Mouse (Mus musculus) layer of hippocampus, postnatal 14 days (tissue): Measurements from ENCODE around the gene Plbd2. TPM values are rescaled to one million over a fixed set of nuclear protein-coding genes. Genes with fewer than 3 reads are reported as not detected.

Experiments used
- DNase-seq, 2 experiments: peaks; one replicate each; pipeline ENCODE4 v3.0.0; 2021 to 2022; ENCODE audit warnings: low spot score in 2 of 2, mixed read lengths in 1 of 2
- long read RNA-seq, 2 experiments: library from polyadenylated mRNA; stranded (forward); transcript quantifications; one replicate each; pipeline ENCODE4 v2.0.0; 2021
- total RNA-seq, 2 experiments: library from RNA; stranded (reverse); gene quantifications; 2 replicates each; pipeline ENCODE4 v1.2.3; 2021

Gene Plbd2
- 10 to 100 TPM; 69.9 to 76.1 TPM for total RNA-seq
- long read RNA-seq, experiment 1, full-length matches to known transcripts, result 31 of 59 reads
- long read RNA-seq, experiment 1, partial matches to known transcripts, result 5 of 59 reads
- long read RNA-seq, experiment 1, other reads (novel, unspliced or antisense), result 23 of 59 reads
- long read RNA-seq, experiment 2, full-length matches to known transcripts, result 24 of 49 reads
- long read RNA-seq, experiment 2, partial matches to known transcripts, result 10 of 49 reads
- long read RNA-seq, experiment 2, other reads (novel, unspliced or antisense), result 15 of 49 reads

DNA sequence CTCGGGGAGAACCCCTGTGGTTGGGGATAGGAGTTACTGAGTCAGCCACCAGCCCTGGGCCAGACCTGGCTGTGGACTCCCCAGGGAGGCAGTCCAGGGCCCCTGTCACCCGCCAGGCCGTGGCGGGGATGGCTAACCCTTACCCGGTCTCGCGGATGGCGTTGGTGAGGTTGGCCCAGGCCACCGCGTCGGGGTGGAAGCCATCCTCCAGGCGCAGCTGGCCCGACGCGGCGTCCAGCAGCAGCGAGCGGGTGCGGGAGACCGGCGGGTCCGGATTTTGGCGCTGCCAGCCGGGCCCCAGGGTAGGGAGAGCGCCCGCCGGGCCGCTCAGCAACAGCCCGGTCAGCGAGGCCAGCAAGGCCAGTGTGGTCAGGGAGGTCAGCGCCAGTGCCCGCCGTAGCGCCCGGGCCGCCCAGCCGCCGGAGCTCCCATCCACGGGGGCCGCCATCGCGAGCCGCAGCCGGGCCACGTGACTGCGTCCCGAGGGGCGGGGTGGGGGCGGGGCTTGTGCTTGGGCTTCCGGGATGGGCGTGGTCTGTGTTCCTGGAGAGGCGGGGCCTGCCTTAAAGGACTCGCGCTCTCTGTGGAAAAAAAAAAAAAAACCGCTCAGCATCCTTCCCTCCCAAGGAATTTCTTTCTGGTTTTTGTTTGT, at the start of gene Plbd2:
TSS of gene Plbd2 (minus strand) at position 482 of the 652 bp plus-strand sequence.
- DNase-seq, result peak; percentile 72 to 81

DNA sequence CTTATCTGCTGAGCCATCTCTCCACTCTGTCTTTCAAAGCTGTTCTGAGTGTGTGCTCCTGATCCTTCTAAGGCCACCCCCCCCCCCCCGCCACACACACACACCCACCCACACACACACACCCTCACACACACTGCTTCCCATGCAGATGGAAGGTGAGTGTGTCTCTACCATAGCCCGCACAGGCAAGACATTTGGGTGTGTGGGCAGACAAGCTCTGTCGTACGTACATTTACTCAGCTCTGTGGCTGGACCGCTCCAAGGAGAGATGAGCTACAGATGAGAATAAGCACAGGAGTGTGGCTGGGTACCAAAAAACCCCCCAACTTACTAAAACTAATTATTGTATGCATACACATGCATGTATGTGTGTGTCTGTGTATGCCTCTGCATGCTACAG, 47.2 kb upstream of the Plbd2 start:
- DNase-seq, result no peak

DNA sequence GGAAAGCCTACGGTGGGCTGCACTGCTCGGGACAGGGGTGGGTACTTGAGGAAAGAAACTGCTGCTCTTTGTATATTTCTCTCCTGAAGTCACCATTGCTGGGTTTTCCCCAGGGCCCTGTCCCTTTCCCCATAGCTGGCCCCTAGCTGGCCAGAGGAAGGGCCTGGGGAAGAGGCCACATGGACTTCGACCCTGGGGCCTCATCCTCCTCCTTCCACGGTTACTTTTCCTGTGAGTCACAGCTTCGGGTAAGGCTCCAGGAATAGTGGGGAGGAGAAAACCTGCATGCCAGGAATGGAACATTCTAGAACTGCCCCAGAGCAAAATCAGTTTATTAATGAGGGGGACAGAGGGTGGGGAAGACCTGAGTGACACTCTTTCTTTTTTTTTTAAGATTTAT, 46.7 kb upstream of the Plbd2 start:
- no peak for DNase-seq

DNA sequence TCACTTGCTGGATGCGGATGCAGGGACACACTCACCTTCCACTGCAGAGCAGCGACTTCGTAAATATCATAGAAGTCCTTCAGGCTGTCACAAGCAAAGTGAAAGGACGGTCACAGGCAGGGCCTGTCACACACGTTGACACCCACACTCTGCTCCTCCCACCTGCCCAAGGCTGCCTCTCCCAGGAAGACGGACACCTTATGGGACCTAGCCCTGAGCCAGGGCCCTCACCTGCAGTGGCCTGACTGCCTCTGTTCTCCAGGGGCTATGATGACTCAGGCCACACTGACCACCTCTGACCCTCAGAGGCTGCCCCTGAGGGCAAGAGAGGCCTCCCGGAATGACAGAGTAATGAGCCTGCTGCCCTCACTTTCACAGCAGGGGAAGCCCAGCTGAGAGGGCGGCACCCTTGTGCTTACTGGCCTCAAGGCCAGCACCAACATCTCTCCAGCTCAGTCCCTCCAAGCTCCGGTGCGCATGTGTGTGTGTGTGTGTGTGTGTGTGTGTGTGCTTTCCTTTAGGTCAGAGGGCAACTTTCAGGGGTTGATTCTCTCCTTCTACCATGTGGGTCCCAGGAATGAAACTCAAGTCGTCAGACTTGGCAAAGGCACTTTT, 44.9 kb upstream of the Plbd2 start:
- DNase-seq, result no peak

DNA sequence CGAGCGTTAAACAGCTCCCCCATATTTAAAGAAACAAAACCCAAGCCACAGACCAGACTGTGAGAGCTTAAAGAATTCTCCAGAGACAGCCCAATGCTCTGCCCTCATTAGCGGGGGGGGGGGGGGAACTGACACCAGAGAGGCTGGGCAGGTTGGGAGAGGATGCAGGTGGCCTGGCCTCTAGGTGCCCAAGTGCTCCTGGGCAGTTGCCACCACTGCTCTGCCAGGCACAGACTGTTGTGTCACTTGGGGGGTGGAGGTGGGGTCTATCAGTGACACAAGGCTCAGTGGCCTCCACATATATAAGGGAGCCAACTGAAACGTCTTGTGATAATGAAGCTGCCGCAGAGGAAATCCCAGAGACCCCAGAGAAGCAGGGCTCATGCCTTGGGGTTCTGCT, 33.2 kb upstream of the Plbd2 start:
- no peak for DNase-seq

DNA sequence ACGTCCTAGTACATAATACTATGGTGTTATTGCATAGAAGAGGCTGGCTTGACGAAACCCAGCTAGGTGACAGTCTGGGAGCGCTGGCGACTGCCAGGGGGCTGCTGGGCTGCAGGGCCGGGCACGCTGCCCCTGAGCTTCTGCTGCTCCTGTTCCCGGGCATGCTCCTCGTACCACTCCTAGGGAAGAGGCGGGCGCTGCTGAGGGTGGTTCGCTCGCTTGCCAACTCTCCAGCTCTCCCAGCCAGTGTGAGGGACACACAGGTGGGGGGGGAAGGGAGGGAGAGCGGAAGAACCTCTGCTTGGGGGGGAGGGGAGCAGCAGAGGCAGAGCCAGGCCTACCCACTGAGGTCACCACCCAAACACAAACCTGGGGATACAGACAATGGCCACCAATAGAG, 32.6 kb upstream of the Plbd2 start:
- DNase-seq, result peak in 1 of 2 experiments; percentile 40

DNA sequence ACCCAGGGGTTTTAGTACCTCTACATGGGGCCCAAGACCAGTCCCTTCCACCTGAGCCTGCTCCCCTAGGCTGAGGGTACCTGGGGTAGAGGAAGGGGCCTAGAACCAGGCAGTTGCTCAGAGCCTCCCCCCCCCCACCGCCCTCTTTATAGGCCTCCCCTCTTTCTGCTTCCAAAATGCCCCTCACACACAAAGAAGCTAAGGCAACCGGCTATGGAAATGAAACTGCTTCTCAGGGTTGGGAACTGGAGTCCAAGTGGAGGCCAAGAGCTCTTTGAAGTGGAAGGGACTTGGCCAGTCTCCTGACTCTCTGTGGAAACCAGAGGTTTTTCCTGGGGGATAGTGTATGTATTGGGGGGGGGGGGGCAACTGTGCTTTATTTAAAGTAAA, 31.3 kb upstream of the Plbd2 start:
- DNase-seq, result no peak

DNA sequence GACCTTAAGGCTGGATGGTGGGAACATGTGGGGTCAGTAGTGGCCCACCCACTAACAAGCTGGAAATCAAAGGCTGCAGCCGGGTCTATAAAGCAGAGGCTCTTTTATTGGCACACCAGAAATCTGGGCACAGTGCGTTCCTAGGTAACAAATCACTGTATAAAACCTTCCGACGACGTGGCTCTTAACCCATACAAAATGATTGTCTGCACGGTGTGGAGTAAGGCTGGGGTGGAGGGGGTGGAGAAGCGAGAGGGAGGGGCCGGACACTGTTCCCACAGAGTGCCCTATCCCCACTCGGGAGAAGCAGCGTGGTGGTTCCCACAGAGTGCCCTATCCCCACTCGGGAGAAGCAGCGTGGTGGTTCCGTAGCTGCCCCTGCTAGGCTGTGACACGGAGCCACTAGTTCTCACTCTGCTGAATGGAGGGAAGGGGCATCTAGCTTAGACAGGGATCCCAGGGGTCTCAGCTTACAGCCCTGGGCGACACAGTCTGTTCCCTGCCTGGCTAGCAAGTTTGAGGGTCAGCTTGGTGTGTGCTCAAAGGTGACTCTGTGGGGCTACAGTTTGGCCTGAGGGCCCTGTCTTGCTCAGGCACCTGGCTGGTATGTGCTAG, 30.8 kb upstream of the Plbd2 start:
- DNase-seq, result no peak

DNA sequence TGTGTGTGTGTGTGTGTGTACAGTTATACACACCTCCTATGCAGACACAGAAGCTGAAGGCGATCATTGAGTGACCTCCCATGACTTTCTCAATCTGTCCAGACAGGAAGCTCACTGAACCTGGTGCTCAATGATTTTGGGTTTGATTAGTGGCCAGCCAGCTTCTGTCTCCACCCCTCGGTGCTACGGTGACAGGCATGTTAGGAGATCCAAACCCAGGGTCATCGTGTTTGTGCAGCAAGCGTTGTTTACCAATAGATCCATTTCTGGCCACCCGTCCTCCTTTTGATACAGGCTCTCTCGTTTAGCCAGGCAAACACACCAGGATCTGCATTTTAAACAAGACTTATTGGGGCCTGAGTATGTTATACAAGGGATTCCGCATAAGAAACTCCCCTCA, 28.2 kb upstream of the Plbd2 start:
- DNase-seq, result no peak

DNA sequence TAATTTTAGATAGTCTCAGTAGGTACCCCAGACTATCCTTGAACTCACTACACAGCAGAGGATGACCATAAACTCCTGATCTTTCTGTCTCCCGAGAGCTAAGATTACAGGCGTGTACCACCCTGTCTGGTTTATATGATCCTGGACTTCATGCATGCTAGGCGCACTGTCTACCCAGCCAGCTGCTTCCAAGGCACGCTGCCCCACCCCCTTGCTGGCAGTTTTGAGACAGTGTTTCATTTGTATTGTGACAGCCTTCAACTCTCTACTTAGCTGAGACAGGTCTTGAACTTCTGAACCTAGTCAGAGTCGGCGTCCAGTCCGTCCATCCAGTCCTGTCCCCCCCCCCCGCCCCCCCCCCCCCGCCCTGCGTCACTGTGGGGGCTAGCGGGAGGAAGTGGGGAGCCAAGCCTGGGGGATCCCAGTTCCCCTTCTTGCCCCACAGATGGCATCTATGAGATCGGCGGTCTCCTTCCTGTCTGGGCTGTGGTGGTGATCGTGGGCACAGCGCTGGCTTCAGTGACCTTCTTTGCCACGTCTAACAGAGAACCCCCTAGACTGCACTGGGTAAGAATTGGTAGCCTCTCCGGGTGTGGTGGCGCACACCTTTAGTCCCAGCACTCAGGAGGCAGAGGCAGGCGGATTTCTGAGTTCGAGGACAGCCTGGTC, 24.0 kb upstream of the Plbd2 start:
- no peak for DNase-seq

DNA sequence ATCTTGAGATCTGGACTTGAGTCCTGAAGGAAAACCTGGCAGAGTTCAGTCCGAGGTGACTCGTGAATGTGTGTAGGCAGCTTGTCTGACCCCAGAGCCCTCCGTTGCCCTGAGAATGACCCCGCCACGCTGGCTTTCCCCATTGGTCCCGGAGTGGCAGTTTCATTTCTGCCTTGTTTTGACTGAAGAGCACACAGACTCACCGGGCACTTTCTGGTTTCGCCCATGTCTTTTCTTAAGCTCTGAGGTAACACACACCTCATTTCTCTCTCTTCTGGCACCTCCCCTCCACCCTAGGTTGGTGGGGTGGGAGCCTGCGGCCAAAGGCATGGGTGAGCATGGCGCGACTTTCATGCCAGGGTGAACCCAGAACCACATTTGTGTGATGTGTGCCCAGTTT, 22.9 kb upstream of the Plbd2 start:
- DNase-seq, result no peak

DNA sequence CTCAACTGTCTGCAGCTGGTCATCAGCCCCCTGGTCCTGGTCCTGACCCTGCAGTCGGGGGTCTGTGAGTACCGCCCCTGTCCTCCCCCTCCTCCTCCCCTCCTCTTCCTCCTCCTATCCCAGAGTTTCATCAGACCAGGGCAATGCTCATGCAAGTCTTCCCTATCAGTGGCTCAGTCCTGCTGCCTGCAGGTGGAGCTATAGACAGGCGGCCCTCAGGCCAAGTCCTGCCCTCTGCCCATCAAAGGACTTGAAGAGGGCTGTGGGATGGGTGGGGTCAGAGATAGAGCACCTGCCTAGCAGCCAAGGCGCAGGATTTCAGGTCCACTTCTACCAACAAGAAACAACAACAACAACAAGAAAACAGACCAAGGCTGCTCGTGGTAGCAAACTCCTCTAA, 22.3 kb upstream of the Plbd2 start:
- no peak for DNase-seq

DNA sequence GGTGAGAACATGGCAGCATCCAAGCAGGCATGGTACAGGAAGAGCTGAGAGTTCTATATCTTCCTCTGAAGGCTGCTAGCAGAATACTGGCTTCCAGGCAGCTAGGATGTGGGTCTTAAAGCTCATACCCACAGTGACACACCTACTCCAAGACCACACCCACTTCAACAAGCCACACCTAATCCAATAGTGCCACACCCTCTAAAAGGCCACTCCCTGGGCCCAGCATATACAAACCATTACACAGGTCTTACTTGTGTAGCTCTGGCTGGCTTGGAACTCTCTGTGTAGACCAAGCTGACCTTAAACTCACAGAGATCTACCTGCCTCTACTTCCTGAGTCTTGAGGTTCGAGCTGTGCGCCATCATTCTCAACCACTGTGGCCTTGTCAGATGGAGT, 21.3 kb upstream of the Plbd2 start:
- DNase-seq, result no peak

DNA sequence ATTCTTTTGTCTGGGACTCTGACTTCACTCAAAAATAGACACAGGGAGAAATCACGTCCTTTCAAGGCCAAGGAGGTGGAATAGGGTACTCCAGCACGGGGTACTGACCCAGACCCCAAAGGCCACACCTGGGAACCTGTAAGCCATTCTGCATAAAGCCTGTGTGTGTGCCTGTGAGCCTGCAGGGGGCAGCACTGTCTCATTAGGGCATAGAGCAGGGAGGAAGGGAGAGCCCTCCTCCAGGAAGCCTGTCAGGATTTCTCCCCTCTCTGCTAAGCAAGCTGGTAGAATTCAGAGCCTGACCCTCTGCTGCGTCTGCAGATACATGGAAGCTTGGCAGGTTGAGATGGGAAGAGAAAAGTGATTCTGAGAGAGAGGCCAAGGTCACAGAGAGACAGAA, 19.2 kb upstream of the Plbd2 start:
- no peak for DNase-seq

DNA sequence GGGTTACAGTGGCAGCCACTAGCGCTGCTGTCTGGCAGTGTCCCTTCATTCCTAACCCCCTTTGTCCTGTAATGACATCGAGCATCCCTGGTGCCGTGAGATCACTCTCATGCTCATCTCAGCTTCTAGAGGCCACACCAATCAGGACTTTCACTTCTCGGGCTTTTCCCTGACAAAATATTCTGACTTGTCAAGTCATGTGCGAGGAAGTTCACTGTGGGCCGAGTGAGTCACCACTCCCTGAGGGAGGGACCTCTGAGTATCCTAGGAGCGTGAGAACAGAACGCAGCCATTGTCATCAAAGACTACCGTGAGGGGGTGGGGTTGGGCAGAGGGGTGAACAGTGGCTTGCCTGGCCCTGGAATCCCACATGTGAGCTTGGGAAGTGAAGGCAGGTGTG, 14.1 kb upstream of the Plbd2 start:
- no peak for DNase-seq

DNA sequence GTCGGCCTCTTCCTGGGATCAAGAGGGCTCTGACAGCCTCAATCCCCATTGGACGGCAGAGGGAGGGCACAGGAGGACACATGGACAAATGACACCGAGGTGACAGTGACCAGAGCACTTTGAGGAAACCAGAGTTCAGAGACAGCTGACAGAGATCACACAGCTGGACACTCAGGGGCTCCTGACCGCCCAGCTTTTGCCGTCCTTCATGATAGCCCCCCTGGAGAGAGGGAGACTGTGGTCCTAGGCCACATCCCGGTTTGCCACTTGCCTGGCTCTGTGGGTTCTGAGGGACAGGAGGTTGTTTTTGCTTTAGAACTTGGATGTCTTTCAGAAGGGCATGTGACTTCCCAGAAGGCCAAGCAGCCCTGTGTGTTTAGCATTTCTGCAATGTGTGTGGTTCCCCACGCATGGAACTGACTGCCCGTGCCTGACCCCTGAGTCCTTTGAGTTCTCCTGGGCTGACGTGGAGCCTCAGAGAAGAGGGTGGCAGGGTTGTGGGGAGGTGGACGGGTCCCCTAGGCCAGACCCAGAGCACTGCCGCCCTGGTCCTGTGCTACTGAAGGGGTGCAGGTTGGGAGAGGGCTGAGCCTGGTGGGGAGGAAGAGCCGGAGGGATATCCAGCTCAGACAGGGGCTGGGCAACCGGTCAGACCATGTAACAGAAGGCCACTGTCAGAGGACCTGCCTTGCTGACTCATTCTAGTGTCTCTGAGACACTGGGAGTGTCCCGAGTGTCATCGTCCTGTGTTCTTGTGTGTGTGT, 13.0 kb upstream of the Plbd2 start:
- no peak for DNase-seq

DNA sequence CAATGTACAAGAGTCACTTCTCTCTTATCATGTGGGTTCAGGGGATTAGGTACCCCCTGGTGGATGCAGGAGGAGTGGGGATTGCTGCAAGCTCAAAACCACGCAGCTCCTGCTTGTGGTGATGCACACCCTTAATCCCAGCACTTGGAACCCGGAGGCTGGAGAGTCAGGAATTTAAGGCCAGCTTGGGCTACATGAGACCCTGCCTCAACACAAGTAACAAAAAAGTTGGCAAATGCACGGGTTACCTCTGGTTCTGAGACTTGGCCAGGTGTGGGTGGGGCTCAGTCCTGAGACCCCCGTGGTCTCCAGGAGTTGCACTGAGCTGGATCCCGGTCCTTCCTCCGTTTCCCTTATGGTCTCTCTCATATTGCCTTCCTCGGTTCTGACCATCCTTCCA, 12.0 kb upstream of the Plbd2 start:
- DNase-seq, result no peak

DNA sequence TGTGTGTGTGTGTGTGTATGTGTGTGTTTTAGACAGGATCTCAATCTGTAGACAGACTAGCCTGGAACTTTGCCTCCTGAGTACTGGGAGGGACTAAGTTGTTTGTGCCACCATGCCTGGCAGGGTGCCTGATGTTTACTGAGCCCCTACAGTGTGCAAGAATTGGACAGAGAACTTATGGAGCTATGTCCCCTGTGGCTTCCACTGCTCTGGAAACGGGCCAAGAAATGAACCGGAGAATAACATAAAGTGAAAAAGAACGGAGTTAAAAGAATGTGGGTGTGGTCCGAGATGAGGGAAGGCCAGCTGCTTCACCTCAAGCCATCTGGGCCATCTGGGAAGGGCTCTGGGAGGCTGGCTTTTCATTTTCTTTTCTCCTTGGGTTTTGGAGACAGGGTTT, 11.3 kb upstream of the Plbd2 start:
- DNase-seq, result no peak

DNA sequence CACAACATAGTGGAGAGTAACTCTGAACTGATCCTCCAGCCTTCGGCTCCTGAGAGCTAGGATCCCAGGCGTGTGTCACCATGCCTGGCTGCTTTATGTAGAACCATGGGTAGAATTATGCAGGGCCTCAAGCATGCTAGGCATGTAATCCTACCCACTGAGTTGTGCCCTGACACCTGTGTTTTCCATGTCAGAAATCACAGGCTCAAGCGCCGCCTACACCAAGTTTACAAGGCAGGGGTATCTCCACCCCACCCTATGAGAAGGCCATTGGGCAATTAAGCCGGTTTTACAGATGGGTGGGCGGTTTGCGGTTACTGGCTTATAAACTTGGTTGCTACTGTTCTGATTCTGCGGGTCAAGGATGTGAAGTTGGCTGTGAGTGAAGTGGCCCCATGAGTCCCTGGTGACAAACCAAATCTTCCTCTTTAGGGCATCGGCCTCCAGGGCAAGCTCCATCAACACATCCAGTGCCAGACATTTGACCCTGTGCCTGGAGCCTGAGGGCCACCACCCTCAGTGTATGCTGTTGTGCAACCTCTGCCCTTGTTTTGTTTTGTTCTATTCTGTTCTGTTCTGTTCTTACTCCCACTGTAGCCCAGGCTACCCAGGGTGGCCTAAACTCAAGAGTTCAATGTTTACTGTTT, 10.7 kb upstream of the Plbd2 start:
- DNase-seq, result no peak

DNA sequence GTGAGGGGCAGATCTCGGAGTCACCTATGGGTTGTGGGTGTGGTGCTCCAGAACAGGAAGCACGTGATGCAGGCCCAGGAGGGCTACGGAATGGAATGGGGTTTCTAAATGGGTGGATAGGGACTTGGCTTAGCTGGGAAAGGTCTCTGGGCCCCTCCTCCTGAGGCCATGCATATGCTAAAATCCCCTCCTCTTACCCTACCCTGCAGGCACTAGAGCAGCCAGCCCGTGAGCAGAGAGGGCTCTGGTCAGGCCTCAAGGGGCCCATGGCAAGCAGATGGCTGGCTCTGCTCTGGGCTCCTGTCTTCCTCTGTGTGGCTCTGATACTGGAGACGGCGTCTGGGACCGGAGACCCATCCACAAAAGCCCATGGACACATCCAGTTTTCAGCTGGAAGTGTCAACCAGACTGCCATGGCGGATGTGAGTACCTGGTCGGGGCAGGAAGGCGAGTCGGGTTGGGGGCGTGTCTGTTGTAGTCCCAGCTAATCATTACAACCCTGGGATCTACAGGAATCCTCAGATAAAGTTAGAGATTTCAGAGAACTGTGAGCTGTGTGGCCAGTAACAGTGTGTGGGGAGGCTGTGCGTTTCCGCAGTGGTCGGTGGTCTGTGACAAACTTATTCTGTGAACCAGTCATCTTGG, 9.6 kb upstream of the Plbd2 start:
- DNase-seq, result no peak
